Mouse (Mus musculus): ENCODE results near the gene Gpa33. TPM values are rescaled to one million over a fixed set of nuclear protein-coding genes. Genes with fewer than 3 reads are reported as not detected.
"Not testable (repeated sequence)": the region's sequence is repeated elsewhere in the genome, so short reads cannot be mapped to it uniquely, and the experiment has no call there.

Gpa33 gene
- polyA plus RNA-seq, 1 experiment from 2014 or later: not detected

DNA sequence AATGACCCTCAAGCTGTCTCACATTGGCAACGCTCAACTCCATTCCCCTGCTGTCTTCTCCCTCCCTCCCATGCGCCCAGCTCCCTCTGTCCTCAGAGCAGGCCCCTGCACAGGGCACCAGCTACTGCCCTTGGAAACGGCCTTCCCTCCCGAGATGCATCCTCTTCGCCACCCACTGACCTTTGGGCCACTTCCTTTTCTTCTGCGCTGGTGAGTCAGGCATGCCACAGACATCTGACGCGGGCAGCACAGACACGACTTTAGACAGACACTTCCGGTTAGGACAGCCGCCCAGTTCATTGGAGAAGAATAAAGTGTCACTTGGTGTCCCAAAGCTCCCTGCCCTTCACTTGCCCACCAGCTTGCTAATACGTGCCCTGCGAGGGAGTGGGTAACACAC is 8.1 kb downstream of the Gpa33 start:
- H3K36me3 ChIP-seq (replicated peaks; ENCODE audit: insufficient read depth, low read length): no peaks in the 10 kb centered on the region
- H3K9me3 ChIP-seq (ENCODE audit: low read length): no peaks in the 10 kb centered on the region
- H3K4me1 ChIP-seq (ENCODE audit: insufficient read depth): peaks cover 14% of the 10 kb centered on the region
- WGBS (ENCODE audit: insufficient replicate concordance): 34% methylated on average over 13 of the region's 13 CpGs
- H3K4me2 ChIP-seq (ENCODE audit: low read depth, low read length): peak overlapping the region; percentile 16; the same call in 1 of the 2 replicates
- no peak overlapping the region; the same call in 1 of the 2 replicates for H3K27ac ChIP-seq (ENCODE audit: low read depth)
- peak; percentile 39 for DNase-seq
- no peak overlapping the region for H3K9ac ChIP-seq (replicated peaks)
- TF ChIP-seq CTCF (IDR thresholded peaks at IDR 0.05; ENCODE audit: low read depth) (no peak), EP300 (IDR thresholded peaks at IDR 0.05; ENCODE audit: low read depth) (no peak)
- no peak overlapping the region for H3K4me3 ChIP-seq (ENCODE audit: low read depth, low read length)
- no peaks in the 10 kb centered on the region for H3K27me3 ChIP-seq (ENCODE audit: insufficient read depth, low read length)
- peak; percentile 50 for ATAC-seq

DNA sequence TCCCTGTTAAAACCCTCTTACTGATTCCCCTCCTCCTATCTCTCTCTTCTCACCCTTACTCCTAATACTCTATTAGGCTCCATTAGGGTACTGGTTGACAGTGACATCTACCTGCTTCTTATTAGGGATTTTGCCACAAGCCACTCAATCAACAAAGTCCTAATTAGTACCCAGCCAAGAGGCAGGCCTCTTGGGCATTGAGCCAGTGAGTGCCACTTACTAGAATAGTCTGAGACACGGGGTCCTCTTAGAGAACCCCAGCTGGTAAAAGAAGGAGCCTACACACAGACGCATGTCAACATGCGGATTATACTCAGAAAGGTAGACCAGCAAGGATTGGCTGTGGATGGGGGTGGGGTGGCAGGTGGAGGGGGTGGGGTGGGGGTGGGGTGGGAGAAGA is 9.1 kb downstream of the Gpa33 start:
- no peaks in the 10 kb centered on the region for H3K27me3 ChIP-seq (ENCODE audit: insufficient read depth, low read length)
- WGBS (ENCODE audit: insufficient replicate concordance): 84% methylated on average over 3 of the region's 3 CpGs
- H3K4me1 ChIP-seq (ENCODE audit: insufficient read depth): peaks cover 14% of the 10 kb centered on the region
- no peak overlapping the region for H3K4me3 ChIP-seq (ENCODE audit: low read depth, low read length)
- TF ChIP-seq EP300 (IDR thresholded peaks at IDR 0.05; ENCODE audit: low read depth): no peak
- no peak for TF ChIP-seq CTCF (IDR thresholded peaks at IDR 0.05; ENCODE audit: low read depth)
- ATAC-seq: no peak
- no peaks in the 10 kb centered on the region for H3K9me3 ChIP-seq (ENCODE audit: low read length)
- H3K9ac ChIP-seq (replicated peaks): no peak overlapping the region
- DNase-seq: no peak
- H3K4me2 ChIP-seq (ENCODE audit: low read depth, low read length): no peak overlapping the region
- no peaks in the 10 kb centered on the region for H3K36me3 ChIP-seq (replicated peaks; ENCODE audit: insufficient read depth, low read length)
- H3K27ac ChIP-seq (ENCODE audit: low read depth): no peak overlapping the region

DNA sequence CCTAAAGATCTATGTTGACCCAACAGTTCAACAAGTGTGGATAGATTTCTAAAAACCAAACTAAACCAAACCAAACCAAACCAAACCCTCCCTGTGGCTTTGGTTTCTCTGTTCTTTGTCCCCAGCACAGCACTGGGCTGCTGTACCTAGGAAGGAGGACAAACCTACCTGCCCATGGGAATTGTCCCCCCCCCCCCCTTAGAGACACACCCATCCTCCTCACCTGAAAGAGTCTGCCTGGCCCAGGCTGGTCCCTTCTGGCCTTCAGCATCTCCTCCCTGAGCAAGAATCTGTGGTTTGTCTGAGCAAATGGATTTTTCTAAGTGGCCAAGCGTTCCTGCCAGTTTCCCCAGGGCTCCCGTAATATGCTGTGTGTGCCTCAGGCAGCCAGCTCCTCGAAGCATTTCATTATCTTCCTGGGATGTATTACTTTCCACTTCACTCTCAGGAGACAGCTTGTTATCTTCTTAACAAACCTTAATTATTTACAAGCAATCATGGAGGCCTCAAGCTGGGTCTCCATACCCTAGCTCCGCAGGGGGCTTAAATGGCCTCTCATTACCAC is 9.7 kb downstream of the Gpa33 start:
- no peak for ATAC-seq
- Histone ChIP-seq H3K4me2 (ENCODE audit: low read depth, low read length) (no peak overlapping the region), H3K4me1 (ENCODE audit: insufficient read depth) (peaks cover 14% of the 10 kb centered on the region), H3K9ac (replicated peaks) (no peak overlapping the region), H3K27ac (ENCODE audit: low read depth) (no peak overlapping the region), H3K27me3 (ENCODE audit: insufficient read depth, low read length) (no peaks in the 10 kb centered on the region), H3K36me3 (replicated peaks; ENCODE audit: insufficient read depth, low read length) (no peaks in the 10 kb centered on the region), H3K4me3 (ENCODE audit: low read depth, low read length) (no peak overlapping the region), H3K9me3 (ENCODE audit: low read length) (no peaks in the 10 kb centered on the region)
- WGBS (ENCODE audit: insufficient replicate concordance): 72% methylated on average over 4 of the region's 4 CpGs
- TF ChIP-seq EP300 (IDR thresholded peaks at IDR 0.05; ENCODE audit: low read depth) (no peak), CTCF (IDR thresholded peaks at IDR 0.05; ENCODE audit: low read depth) (no peak)
- no peak for DNase-seq

DNA sequence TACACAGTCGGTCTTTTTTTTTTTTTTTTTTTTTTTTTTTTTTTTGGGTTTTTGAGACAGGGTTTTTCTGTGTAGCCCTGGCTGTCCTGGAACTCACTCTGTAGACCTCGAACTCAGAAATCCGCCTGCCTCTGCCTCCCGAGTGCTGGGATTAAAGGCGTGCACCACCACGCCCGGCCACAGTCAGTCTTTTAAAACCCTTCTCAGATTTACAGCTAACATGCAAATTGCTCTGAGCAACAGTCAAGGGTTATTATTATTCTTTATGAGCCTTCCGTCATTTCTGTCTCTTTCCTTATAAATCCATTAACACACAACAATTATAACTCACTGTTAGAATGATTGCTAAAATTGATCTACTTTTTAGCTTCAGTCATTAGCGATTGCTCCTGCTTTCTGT is 11.8 kb downstream of the Gpa33 start:
- not testable (repeated sequence) for H3K9ac ChIP-seq (replicated peaks); H3K36me3 ChIP-seq (replicated peaks; ENCODE audit: insufficient read depth, low read length); H3K4me3 ChIP-seq (ENCODE audit: low read depth, low read length); ATAC-seq; DNase-seq; H3K4me2 ChIP-seq (ENCODE audit: low read depth, low read length); H3K9me3 ChIP-seq (ENCODE audit: low read length); H3K27ac ChIP-seq (ENCODE audit: low read depth); H3K27me3 ChIP-seq (ENCODE audit: insufficient read depth, low read length)
- peaks cover 14% of the 10 kb centered on the region for H3K4me1 ChIP-seq (ENCODE audit: insufficient read depth)
- WGBS (ENCODE audit: insufficient replicate concordance): 84% methylated on average over 9 of the region's 9 CpGs

DNA sequence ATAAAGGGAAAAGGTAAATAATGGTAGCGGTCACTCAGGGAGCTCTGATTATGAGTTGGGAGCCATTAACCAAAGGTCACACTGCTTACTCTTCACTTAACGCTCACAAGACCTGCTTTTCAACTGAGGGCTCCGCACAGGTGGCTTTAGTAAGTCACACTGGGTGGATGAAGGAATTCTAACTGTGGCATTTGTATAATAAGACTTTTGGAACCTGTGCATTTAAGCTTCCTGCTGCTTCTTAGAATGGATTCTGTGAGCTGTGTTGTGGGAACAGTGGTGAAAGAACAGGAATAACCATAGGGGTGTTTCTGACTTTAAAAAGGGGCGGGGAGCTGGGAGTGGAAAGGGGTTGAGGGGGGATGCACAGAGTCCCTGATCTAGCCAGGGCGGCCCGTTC is 12.3 kb downstream of the Gpa33 start:
- Histone ChIP-seq H3K9me3 (ENCODE audit: low read length) (no peaks in the 10 kb centered on the region), H3K36me3 (replicated peaks; ENCODE audit: insufficient read depth, low read length) (no peaks in the 10 kb centered on the region), H3K4me2 (ENCODE audit: low read depth, low read length) (no peak overlapping the region), H3K27ac (ENCODE audit: low read depth) (no peak overlapping the region), H3K9ac (replicated peaks) (no peak overlapping the region), H3K4me3 (ENCODE audit: low read depth, low read length) (no peak overlapping the region), H3K4me1 (ENCODE audit: insufficient read depth) (peaks cover 12% of the 10 kb centered on the region), H3K27me3 (ENCODE audit: insufficient read depth, low read length) (no peaks in the 10 kb centered on the region)
- ATAC-seq (no peak), DNase-seq (no peak)
- no peak for TF ChIP-seq CTCF (IDR thresholded peaks at IDR 0.05; ENCODE audit: low read depth)
- 69% methylated on average over 6 of the region's 6 CpGs for WGBS (ENCODE audit: insufficient replicate concordance)

DNA sequence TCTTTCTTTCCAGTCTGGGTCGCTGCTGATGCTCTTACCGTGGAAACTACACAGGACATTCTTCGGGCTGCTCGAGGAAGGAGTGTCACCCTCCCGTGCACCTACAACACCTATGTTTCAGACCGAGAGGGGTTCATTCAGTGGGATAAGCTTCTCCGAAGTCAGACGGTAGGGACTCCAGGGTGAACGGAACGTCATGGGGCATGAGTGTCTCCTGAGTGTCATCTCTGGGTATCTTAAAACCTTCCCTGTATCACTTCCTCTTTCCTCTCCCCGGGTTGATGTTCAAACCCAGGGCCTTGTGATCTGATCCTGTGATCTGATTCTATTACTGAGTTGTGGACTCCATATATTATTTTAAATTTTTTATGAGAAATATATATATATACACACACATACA is 16.6 kb downstream of the Gpa33 start:
- 65% methylated on average over 11 of the region's 11 CpGs for WGBS (ENCODE audit: insufficient replicate concordance)
- no peaks in the 10 kb centered on the region for H3K36me3 ChIP-seq (replicated peaks; ENCODE audit: insufficient read depth, low read length)
- DNase-seq (no peak), ATAC-seq (no peak)
- H3K4me1 ChIP-seq (ENCODE audit: insufficient read depth): no peaks in the 10 kb centered on the region
- H3K27ac ChIP-seq (ENCODE audit: low read depth): no peak overlapping the region
- H3K4me2 ChIP-seq (ENCODE audit: low read depth, low read length): no peak overlapping the region
- H3K27me3 ChIP-seq (ENCODE audit: insufficient read depth, low read length): no peaks in the 10 kb centered on the region
- no peak overlapping the region for H3K9ac ChIP-seq (replicated peaks)
- TF ChIP-seq EP300 (IDR thresholded peaks at IDR 0.05; ENCODE audit: low read depth) (no peak), CTCF (IDR thresholded peaks at IDR 0.05; ENCODE audit: low read depth) (no peak)
- no peak overlapping the region for H3K4me3 ChIP-seq (ENCODE audit: low read depth, low read length)
- no peaks in the 10 kb centered on the region for H3K9me3 ChIP-seq (ENCODE audit: low read length)

DNA sequence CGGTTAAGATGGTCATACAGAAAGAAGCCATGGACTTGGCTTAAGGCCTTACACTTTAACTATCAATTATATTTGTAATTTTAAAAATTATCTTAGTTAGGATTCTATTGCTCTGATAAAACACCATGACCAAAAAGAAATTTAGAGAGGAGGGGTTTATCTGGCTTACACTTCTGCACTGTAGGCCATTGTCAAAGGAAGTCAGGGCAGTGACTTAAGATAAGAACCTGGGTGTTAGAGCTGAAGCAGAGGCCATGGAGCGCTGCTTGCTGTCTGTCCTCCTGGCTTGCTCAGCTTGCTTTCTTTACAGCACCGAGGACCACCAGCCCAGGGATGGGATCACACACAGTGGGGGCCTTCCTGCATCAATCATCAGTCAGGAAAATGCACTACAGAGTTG is 17.6 kb downstream of the Gpa33 start:
- Histone ChIP-seq H3K4me1 (ENCODE audit: insufficient read depth) (no peaks in the 10 kb centered on the region), H3K9me3 (ENCODE audit: low read length) (no peaks in the 10 kb centered on the region), H3K9ac (replicated peaks) (no peak overlapping the region), H3K27ac (ENCODE audit: low read depth) (no peak overlapping the region), H3K27me3 (ENCODE audit: insufficient read depth, low read length) (no peaks in the 10 kb centered on the region), H3K4me3 (ENCODE audit: low read depth, low read length) (no peak overlapping the region), H3K4me2 (ENCODE audit: low read depth, low read length) (no peak overlapping the region), H3K36me3 (replicated peaks; ENCODE audit: insufficient read depth, low read length) (no peaks in the 10 kb centered on the region)
- WGBS (ENCODE audit: insufficient replicate concordance): 42% methylated on average over 3 of the region's 3 CpGs
- no peak for ATAC-seq
- TF ChIP-seq CTCF (IDR thresholded peaks at IDR 0.05; ENCODE audit: low read depth) (no peak), EP300 (IDR thresholded peaks at IDR 0.05; ENCODE audit: low read depth) (no peak)
- no peak for DNase-seq
